Mouse (Mus musculus) CD8-positive naive resting alpha-beta T cell, adult 2 months (primary cell): ENCODE measurements around the gene Irf2bpl.

Source experiments
- DNase-seq, 2 experiments: peaks; one replicate each; pipeline ENCODE4 v3.0.0; 2022; ENCODE audit warnings: low read depth in 2 of 2, low spot score in 2 of 2

Gene Irf2bpl

GRCm38 (mm10) chr12:86884197-86885058 lies at the start of gene Irf2bpl:
TSS of gene Irf2bpl (minus strand) at chr12:86884798.
- DNase-seq = peak; percentile 80 to 83

- DNase-seq = no peak
Observed at GRCm38 (mm10) chr12:86932575-86932952, 48.0 kb upstream of the Irf2bpl start.

GRCm38 (mm10) chr12:86931919-86932574 lies 47.4 kb upstream of the Irf2bpl start:
- DNase-seq = no peak

GRCm38 (mm10) chr12:86930934-86931729 lies 46.5 kb upstream of the Irf2bpl start:
- DNase-seq = no peak

- DNase-seq = peak; percentile 75 to 81
Observed at GRCm38 (mm10) chr12:86923837-86924236, 39.2 kb upstream of the Irf2bpl start.

- no peak for DNase-seq
Observed at GRCm38 (mm10) chr12:86918983-86919722, 34.6 kb upstream of the Irf2bpl start.

- DNase-seq = no peak
Observed at GRCm38 (mm10) chr12:86918361-86918967, 33.9 kb upstream of the Irf2bpl start.

- no peak for DNase-seq
Observed at GRCm38 (mm10) chr12:86916796-86917573, 32.4 kb upstream of the Irf2bpl start.

- no peak for DNase-seq
Observed at GRCm38 (mm10) chr12:86915617-86916016, 31.0 kb upstream of the Irf2bpl start.

- no peak for DNase-seq
Observed at GRCm38 (mm10) chr12:86914756-86915155, 30.2 kb upstream of the Irf2bpl start.

- no peak for DNase-seq
Observed at GRCm38 (mm10) chr12:86914351-86914750, 29.8 kb upstream of the Irf2bpl start.

- DNase-seq = no peak
Observed at GRCm38 (mm10) chr12:86912335-86913093, 27.9 kb upstream of the Irf2bpl start.

GRCm38 (mm10) chr12:86911482-86911931 lies 26.9 kb upstream of the Irf2bpl start:
- DNase-seq = no peak

GRCm38 (mm10) chr12:86906395-86906794 lies 21.8 kb upstream of the Irf2bpl start:
- DNase-seq = peak; percentile 84 to 92

GRCm38 (mm10) chr12:86905876-86906275 lies 21.3 kb upstream of the Irf2bpl start:
- DNase-seq = no peak

- peak; percentile 47 to 48 for DNase-seq
Observed at GRCm38 (mm10) chr12:86905203-86905602, 20.6 kb upstream of the Irf2bpl start.

GRCm38 (mm10) chr12:86903828-86904806 lies 19.5 kb upstream of the Irf2bpl start:
- no peak for DNase-seq
